Mouse (Mus musculus) gastrocnemius, adult 8-10 months (tissue): ENCODE results near the gene Slc38a2. TPM values are rescaled to one million over a fixed set of nuclear protein-coding genes. Genes with fewer than 3 reads are reported as not detected.

Experiments used
- DNase-seq, 2 experiments: peaks; one replicate each; pipeline ENCODE4 v3.0.0; 2022; ENCODE audit warnings: low spot score in 2 of 2
- total RNA-seq, 4 experiments: library from RNA; stranded (reverse); gene quantifications; 2 replicates each; pipeline ENCODE4 v1.2.4; 2022

The Slc38a2 gene
- total RNA-seq, 4 experiments from 2014 or later: 60.8 to 209 (median 73.5) TPM

GRCm38 (mm10) chr15:96669721-96670120, 29.8 kb downstream of the Slc38a2 start:
- no peak for DNase-seq

- no peak for DNase-seq
These were observed 32.9 kb downstream of the Slc38a2 start for GRCm38 (mm10) chr15:96666663-96667062.

GRCm38 (mm10) chr15:96665889-96666288, 33.6 kb downstream of the Slc38a2 start:
- DNase-seq: peak; percentile 30 to 44

GRCm38 (mm10) chr15:96660590-96661141, 38.9 kb downstream of the Slc38a2 start:
- no peak for DNase-seq

- no peak for DNase-seq
These were observed 41.3 kb downstream of the Slc38a2 start for GRCm38 (mm10) chr15:96658275-96658602.

GRCm38 (mm10) chr15:96657576-96658274, 41.8 kb downstream of the Slc38a2 start:
- no peak for DNase-seq

GRCm38 (mm10) chr15:96655514-96655913, 44.0 kb downstream of the Slc38a2 start:
- DNase-seq: no peak

GRCm38 (mm10) chr15:96654714-96655113, 44.8 kb downstream of the Slc38a2 start:
- no peak for DNase-seq

GRCm38 (mm10) chr15:96653011-96653410, 46.5 kb downstream of the Slc38a2 start:
- no peak for DNase-seq

GRCm38 (mm10) chr15:96652531-96652930, 47.0 kb downstream of the Slc38a2 start:
- no peak for DNase-seq

- DNase-seq: no peak
These were observed 52.2 kb downstream of the Slc38a2 start for GRCm38 (mm10) chr15:96647376-96647775.

GRCm38 (mm10) chr15:96642436-96643405, 56.8 kb downstream of the Slc38a2 start, which contains the start of gene Slc38a1:
Slc38a1 (minus strand) TSS chr15:96642913.
- no peak for DNase-seq

GRCm38 (mm10) chr15:96641821-96642435, 57.6 kb downstream of the Slc38a2 start:
- DNase-seq: no peak

- peak in 1 of 2 experiments; percentile 4 for DNase-seq
These were observed 58.3 kb downstream of the Slc38a2 start for GRCm38 (mm10) chr15:96641111-96641820.

- no peak for DNase-seq
These were observed 59.1 kb downstream of the Slc38a2 start for GRCm38 (mm10) chr15:96640291-96640985.

- no peak for DNase-seq
These were observed 59.9 kb downstream of the Slc38a2 start for GRCm38 (mm10) chr15:96639630-96640029.

GRCm38 (mm10) chr15:96638656-96639055, 60.9 kb downstream of the Slc38a2 start:
- DNase-seq: no peak

GRCm38 (mm10) chr15:96638173-96638572, 61.4 kb downstream of the Slc38a2 start:
- no peak for DNase-seq
